Comparison of ENCODE assay signal across 8 mouse cellular contexts in genomic region chr7:83089330-83089982, GRCm38 (mm10).
A peak's percentile ranks its signal among the peaks of the same experiment; 100 is the strongest.
DNase-seq lines count a peak whose midpoint lies in the region; ATAC-seq and TF ChIP-seq lines count a peak whose summit lies in the region.

No protein-coding gene starts in this region.

- no peaks in the 10 kb centered on the region for H3K9me3 ChIP-seq in forebrain, embryonic 14.5 days (replicated peaks; ENCODE audit: control insufficient read depth, low read length)

- no peak overlapping the region for H3K9ac ChIP-seq in forebrain, embryonic 14.5 days (ENCODE audit: low read length)

- H3K27me3 ChIP-seq in forebrain, embryonic 14.5 days (replicated peaks; ENCODE audit: control insufficient read depth, insufficient read depth, low read length): no peaks in the 10 kb centered on the region

- H3K4me1 ChIP-seq in forebrain, embryonic 14.5 days (ENCODE audit: control insufficient read depth, insufficient read depth, low read length): peaks cover 4% of the 10 kb centered on the region; the same call in 1 of the 2 replicates

- TF ChIP-seq CTCF in layer of hippocampus, adult 2 months (conservative IDR thresholded peaks at IDR 0.05): peak; percentile 28

- no peaks in the 10 kb centered on the region for H3K36me3 ChIP-seq in forebrain, embryonic 14.5 days (ENCODE audit: control insufficient read depth, insufficient read depth, low read length)

- no peak overlapping the region for H3K27ac ChIP-seq in layer of hippocampus, adult 2 months
- no peak overlapping the region for H3K27ac ChIP-seq in forebrain, embryonic 14.5 days (ENCODE audit: low read depth, low read length)

- WGBS in forebrain, embryonic 14.5 days: 34% methylated on average over 8 of the region's 8 CpGs

- H3K4me3 ChIP-seq in layer of hippocampus, adult 2 months: no peak overlapping the region
- no peak overlapping the region for H3K4me3 ChIP-seq in forebrain, embryonic 14.5 days (ENCODE audit: low read depth, low read length)

- 0 out of 2 replicates have a peak overlapping the region, but pooled peaks have one; percentile 12 for H3K4me2 ChIP-seq in forebrain, embryonic 14.5 days (ENCODE audit: low read length)

- peak; percentile 31 for DNase-seq in adrenal gland, postnatal 10 days
- no peak for DNase-seq in adrenal gland, adult 18-20 months (ENCODE audit: low spot score in 2 of 2)
- DNase-seq in layer of hippocampus, adult 2 months (ENCODE audit: low spot score in 2 of 2): no peak
- no peak for DNase-seq in layer of hippocampus, postnatal 36 days
- DNase-seq in forebrain, embryonic 14.5 days (ENCODE audit: low spot score): peak; percentile 26
- peak; percentile 45 for DNase-seq in lung, postnatal 10 days
- DNase-seq in ovary, adult 18-20 months (ENCODE audit: low spot score): no peak
- no peak for DNase-seq in cerebellum, adult 9-10 months

- ATAC-seq in forebrain, embryonic 14.5 days: no peak

Comparison
In these comparisons a context has a peak if more than half of its experiments do, and no peak if none do; other contexts are left out.
1. DNase-seq: peak in adrenal gland, postnatal 10 days (single experiment), forebrain, embryonic 14.5 days (single experiment) and lung, postnatal 10 days (single experiment); none in adrenal gland, adult 18-20 months (0 of 2), layer of hippocampus, adult 2 months (0 of 2), layer of hippocampus, postnatal 36 days (0 of 2), ovary, adult 18-20 months (single experiment) and cerebellum, adult 9-10 months (single experiment).